Mouse (Mus musculus) left cerebral cortex, adult 2 months (tissue): Measurements from ENCODE around the gene Mrpl33. TPM values are rescaled to one million over a fixed set of nuclear protein-coding genes. Genes with fewer than 3 reads are reported as not detected.

Experiments
- DNase-seq, 2 experiments: peaks; one replicate each; pipeline ENCODE4 v3.0.0; 2021 to 2022; ENCODE audit warnings: low spot score in 2 of 2, mixed read lengths in 1 of 2; ENCODE audit errors: extremely low spot score in 1 of 2
- H3K27ac ChIP-seq: fragments of 200-600 bp; 2 replicates; pipeline ENCODE4 v1.8.1; 2022
- H3K4me3 ChIP-seq: fragments of 200-600 bp; 2 replicates; pipeline ENCODE4 v1.8.1; 2022
- CTCF ChIP-seq: fragments of 200-600 bp; IDR thresholded peaks from 2 replicates; pipeline ENCODE4 v1.8.1; 2022; ENCODE audit warnings: antibody characterized with exemption, mild to moderate bottlenecking, moderate library complexity
- intact Hi-C: fragments of 180-260 bp; cut with DNase I; formaldehyde crosslinking; loops from one replicate; pipeline ENCODE4 v1.15.1; 2025
- total RNA-seq, 2 experiments: library from RNA; stranded (reverse); gene quantifications; 2 replicates each; pipeline ENCODE4 v1.2.3; 2021

Gene Mrpl33
- total RNA-seq, 2 experiments from 2014 or later = 75.2 to 86.7 TPM

DNA sequence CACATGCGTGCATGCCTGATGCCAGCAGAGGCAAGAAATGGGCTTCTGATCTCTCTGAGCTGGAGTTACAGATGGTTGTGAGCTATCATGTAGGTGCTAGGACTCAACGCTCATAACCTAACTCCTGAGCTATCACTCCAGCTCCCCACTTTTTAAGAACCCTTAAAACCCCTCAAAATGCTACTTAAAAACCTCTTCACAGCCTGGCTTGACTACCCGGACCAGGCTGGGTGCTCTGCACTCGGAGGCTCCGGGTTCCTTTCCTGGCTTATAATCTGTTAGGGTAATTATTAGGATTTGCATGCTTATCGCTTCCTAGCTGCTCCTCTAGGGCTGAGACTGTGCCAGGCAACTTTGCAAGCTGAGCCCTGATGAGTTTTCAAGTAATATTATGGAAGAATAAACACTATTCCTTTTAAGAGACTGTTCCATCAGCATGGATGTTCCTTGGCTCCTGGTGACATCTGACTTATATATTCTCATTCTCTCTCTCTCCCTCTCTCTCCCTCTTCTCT lies 752 bp downstream of the Mrpl33 start:
- no peak for TF ChIP-seq CTCF

GRCm38 (mm10) chr5:31598121-31598520 lies 1.4 kb downstream of the Mrpl33 start:
- no peak for TF ChIP-seq CTCF
- intact Hi-C loops = loop anchor here (5.0 to 10.0 kb wide), 4 partner anchors 36 to 597 kb away; partner anchors contain the start of genes Babam2 and Rbks
- DNase-seq = no peak
- Histone ChIP-seq H3K4me3 (no peak overlapping the region), H3K27ac (no peak overlapping the region)

More for the DNA sequence above, 752 bp downstream of the Mrpl33 start:
- intact Hi-C loops = loop anchor here (2.0 to 10.0 kb wide), 5 partner anchors 35 to 597 kb away; partner anchors contain the start of genes Babam2, Fosl2 and Rbks
- H3K4me3 ChIP-seq = no peak overlapping the region; the same call in 1 of the 2 replicates
- H3K27ac ChIP-seq = no peak overlapping the region; the same call in 1 of the 2 replicates
- DNase-seq = no peak

- peak; percentile 41 for TF ChIP-seq CTCF
- peak in 1 of 2 experiments; percentile 23 for DNase-seq
- no peak overlapping the region for H3K27ac ChIP-seq
- no peak overlapping the region for H3K4me3 ChIP-seq
- intact Hi-C loops = loop anchor here (5.0 to 10.0 kb wide), 4 partner anchors 36 to 596 kb away; partner anchors contain the start of genes Babam2 and Rbks
Observed at GRCm38 (mm10) chr5:31598579-31598978, 1.8 kb downstream of the Mrpl33 start.

DNA sequence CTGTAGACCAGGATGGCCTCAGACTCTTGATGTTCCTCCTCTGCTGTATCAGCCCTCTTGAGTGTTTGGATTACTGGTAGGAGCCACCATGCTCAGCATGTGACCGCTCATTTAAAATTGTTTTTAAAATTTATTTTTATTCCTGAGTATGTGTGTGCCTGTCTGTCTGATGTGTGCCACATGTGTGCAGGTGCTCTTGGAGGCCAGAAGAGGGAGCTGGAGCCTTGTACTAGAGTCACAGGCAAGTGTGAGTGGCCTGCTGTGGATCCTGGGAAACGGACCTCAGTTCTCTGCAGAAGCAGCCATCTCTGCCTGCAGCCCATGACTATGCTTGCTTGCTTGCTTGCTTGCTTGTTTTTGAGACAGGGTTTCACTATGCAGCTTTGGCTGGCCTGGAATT lies 2.4 kb downstream of the Mrpl33 start:
- intact Hi-C loops = loop anchor here (5.0 to 10.0 kb wide), 4 partner anchors 37 to 596 kb away; partner anchors contain the start of genes Babam2 and Rbks
- no peak; the same call in none of the 2 replicates for TF ChIP-seq CTCF

GRCm38 (mm10) chr5:31601162-31601722 lies 4.5 kb downstream of the Mrpl33 start:
- TF ChIP-seq CTCF = no peak
- intact Hi-C loops = no loop called here

More for the DNA sequence above, 2.4 kb downstream of the Mrpl33 start:
- H3K4me3 ChIP-seq = no peak overlapping the region
- H3K27ac ChIP-seq = no peak overlapping the region
- no peak for DNase-seq

DNA sequence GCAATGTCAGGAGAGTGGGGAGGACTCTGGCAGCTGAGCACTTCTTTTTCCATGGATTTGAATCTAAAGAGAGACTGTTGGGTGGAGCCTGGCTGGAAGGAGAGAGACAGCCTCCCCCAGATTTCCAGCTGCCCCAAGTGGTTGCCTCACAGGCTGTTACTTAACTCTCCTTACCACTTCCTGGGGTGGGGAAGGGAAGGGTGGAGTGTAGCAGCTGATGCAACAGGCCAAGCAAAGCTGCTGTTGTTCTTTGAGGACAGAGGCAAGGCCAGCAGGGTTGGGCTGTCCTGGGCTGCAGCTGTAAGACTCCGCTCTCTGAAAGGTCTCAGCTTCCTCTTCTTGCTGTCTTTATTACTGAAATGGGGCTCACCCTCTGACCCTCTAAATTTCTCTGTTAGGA lies 5.6 kb downstream of the Mrpl33 start:
- Histone ChIP-seq H3K4me3 (no peak overlapping the region), H3K27ac (peak overlapping the region; percentile 61; the same call in 1 of the 2 replicates)
- no peak for TF ChIP-seq CTCF
- intact Hi-C loops = no loop called here
- DNase-seq = peak in 1 of 2 experiments; percentile 44

More at GRCm38 (mm10) chr5:31601162-31601722, 4.5 kb downstream of the Mrpl33 start:
- DNase-seq = no peak
- Histone ChIP-seq H3K4me3 (no peak overlapping the region), H3K27ac (no peak overlapping the region)

GRCm38 (mm10) chr5:31603766-31604165 lies 7.0 kb downstream of the Mrpl33 start:
- intact Hi-C loops = no loop called here
- Histone ChIP-seq H3K4me3 (no peak overlapping the region), H3K27ac (no peak overlapping the region)
- TF ChIP-seq CTCF = no peak
- DNase-seq = no peak

DNA sequence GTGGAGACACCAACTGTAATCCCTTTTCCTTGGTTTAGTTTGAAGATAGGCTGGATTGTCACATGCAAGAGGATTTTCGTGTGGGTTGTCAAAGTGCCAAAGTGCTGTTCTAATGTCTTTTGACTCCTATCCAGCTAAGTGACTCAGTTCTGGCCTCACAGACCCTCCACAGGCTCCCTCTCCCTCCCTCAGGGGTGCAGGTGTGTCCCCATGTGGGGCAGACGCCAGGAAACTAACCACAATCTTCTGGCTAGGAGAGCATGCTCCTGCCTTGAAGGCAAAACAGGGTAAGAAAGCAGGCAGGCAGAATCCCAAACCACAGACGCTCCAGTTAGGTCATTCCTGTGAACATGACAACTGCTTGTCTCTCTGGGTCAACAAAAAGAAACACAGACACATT lies 9.4 kb downstream of the Mrpl33 start:
- intact Hi-C loops = no loop called here
- H3K27ac ChIP-seq = no peak overlapping the region
- no peak for DNase-seq
- H3K4me3 ChIP-seq = no peak overlapping the region
- no peak for TF ChIP-seq CTCF

DNA sequence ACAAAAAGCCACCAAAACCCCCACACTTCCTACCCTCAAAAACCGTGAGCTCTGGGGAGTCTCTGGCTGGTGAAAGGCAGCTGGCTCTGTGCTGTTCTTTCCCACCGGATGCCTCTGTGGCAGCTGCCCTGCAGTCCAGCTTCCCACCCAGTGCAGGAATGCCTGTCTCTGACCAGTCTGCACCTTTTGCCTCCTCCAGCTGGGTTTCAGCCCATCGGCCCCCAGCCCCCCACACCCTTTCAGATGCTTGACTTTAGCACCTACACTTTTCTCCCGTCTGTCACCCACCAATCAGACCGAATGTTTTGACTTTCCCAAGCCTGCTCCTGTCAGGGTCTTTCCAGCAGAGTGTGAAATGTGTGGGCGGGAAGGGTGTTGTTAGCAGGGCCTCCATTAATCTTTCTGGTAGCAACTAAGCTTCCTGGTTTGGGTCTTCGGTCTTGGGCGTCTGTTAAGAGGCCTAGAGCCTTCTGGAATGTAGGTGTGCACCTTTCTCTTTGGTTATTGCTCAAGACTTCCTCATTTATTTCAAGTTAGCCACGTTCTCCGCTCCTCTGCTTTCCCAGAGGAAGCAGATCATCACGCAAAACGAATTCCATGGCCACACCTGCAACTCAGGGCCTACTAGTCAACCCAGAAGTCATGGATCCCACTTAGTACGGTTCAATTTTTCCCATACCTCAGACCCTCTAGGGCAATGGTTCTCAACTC lies 13.8 kb downstream of the Mrpl33 start:
- intact Hi-C loops = no loop called here
- no peak overlapping the region for H3K27ac ChIP-seq
- no peak for DNase-seq
- H3K4me3 ChIP-seq = no peak overlapping the region
- no peak for TF ChIP-seq CTCF

- intact Hi-C loops = no loop called here
Observed at GRCm38 (mm10) chr5:31611186-31611585, 14.5 kb downstream of the Mrpl33 start.

GRCm38 (mm10) chr5:31613852-31614286 lies 17.1 kb downstream of the Mrpl33 start:
- TF ChIP-seq CTCF = peak; percentile 58
- H3K27ac ChIP-seq = peak overlapping the region; percentile 83
- peak; percentile 74 to 76 for DNase-seq
- intact Hi-C loops = loop anchor here (1.0 kb wide), 1 partner anchor 51 kb away; no protein-coding TSS in a partner anchor
- H3K4me3 ChIP-seq = peak overlapping the region; percentile 78

More at GRCm38 (mm10) chr5:31611186-31611585, 14.5 kb downstream of the Mrpl33 start:
- TF ChIP-seq CTCF = no peak
- no peak for DNase-seq
- H3K4me3 ChIP-seq = no peak overlapping the region
- no peak overlapping the region for H3K27ac ChIP-seq
